Mouse (Mus musculus) hindbrain, embryonic 11.5 days (tissue): Measurements from ENCODE around the gene Camta1. TPM values are rescaled to one million over a fixed set of nuclear protein-coding genes. Genes with fewer than 3 reads are reported as not detected.
A peak's percentile ranks its signal among the peaks of the same experiment; 100 is the strongest.

Experiments used
- ATAC-seq: fragments of 200-750 bp; cut with Nextera tagmentation; 2 replicates; pipeline ENCODE4 v1.8.0; 2017; ENCODE audit warnings: mild to moderate bottlenecking, moderate TSS enrichment, moderate library complexity; ENCODE audit not compliant: low FRiP score
- DNase-seq: peaks from one replicate; pipeline ENCODE4 v3.0.0-alpha.2; 2015; ENCODE audit warnings: low spot score
- H3K27ac ChIP-seq: fragments of 300-500 bp; sonication (generic); 2 replicates; pipeline ENCODE4 v1.5.1; 2014; ENCODE audit warnings: mild to moderate bottlenecking, low read depth, low read length
- H3K27me3 ChIP-seq: fragments of 300-500 bp; sonication (generic); 2 replicates; pipeline ENCODE4 v1.6.1; 2014; ENCODE audit warnings: mild to moderate bottlenecking, low read length, moderate library complexity, mixed read lengths; ENCODE audit not compliant: control insufficient read depth, insufficient read depth
- H3K36me3 ChIP-seq: fragments of 300-500 bp; sonication (generic); 2 replicates; pipeline ENCODE4 v1.6.1; 2014; ENCODE audit warnings: mild to moderate bottlenecking, low read length, moderate library complexity, mixed read lengths; ENCODE audit not compliant: control insufficient read depth, insufficient read depth
- H3K4me1 ChIP-seq: fragments of 300-500 bp; sonication (generic); replicated peaks from 2 replicates; pipeline ENCODE4 v1.6.1; 2014; ENCODE audit warnings: low read length, mixed read lengths; ENCODE audit not compliant: control insufficient read depth, insufficient read depth
- H3K4me2 ChIP-seq: fragments of 300-500 bp; sonication (generic); replicated peaks from 2 replicates; pipeline ENCODE4 v1.6.1; 2014; ENCODE audit warnings: mild to moderate bottlenecking, low read depth, low read length
- H3K4me3 ChIP-seq: fragments of 300-500 bp; sonication (generic); 2 replicates; pipeline ENCODE4 v1.5.1; 2014; ENCODE audit warnings: low read depth, low read length
- H3K9ac ChIP-seq: fragments of 300-500 bp; sonication (generic); 2 replicates; pipeline ENCODE4 v1.6.1; 2014; ENCODE audit warnings: low read depth, low read length
- H3K9me3 ChIP-seq: fragments of 300-500 bp; sonication (generic); 2 replicates; pipeline ENCODE4 v1.6.1; 2016; ENCODE audit warnings: low read length; ENCODE audit not compliant: control insufficient read depth
- WGBS: fragments of 180-500 bp; shearing (Covaris S2); extraction: QIAGEN DNeasy Blood & Tissue Kit; methylation state at CpG from one replicate; pipeline ENCODE4 v1.1.7; 2014; 5-methylcytosine and 5-hydroxymethylcytosine counted together
- polyA plus RNA-seq: library from polyadenylated mRNA; unstranded; fragments of >200 nt; fragmentation: Nextera tagmentation; extraction: Ambion mirVana; gene quantifications from 2 replicates; pipeline ENCODE4 v1.2.1, GENCODE M21; 2014

The Camta1 gene
- polyA plus RNA-seq, 1 experiment from 2014 or later, result 130 TPM

DNA sequence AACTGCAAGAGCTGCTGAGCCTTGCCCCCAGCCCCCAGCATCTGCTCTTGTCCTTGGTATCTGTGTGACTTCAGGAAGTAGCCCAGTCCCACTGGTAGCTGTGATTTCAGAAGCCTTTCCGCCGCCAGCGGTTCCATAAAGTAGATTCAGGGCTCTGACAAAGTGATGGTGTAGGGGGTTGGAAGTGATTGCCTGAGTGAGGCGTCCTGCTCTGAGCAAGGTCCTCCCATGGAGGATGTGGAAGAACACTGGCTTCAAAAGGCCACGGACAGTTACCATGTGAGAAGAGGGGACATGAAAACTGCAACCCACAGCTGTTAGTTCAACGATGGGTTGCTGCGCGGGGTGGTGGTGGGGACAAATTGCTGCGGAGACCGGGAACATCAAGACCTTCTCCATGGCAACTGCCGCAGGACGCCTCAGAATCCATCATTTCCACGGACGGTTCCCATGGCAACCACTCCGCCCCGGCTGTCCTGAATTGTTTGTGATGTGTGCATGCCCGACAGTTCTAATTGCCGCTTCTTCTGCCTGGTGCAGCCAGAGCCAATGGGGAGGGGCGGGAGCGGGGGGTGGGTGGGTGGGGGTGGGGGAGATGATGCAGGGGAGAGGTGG is 721.2 kb downstream of the Camta1 start:
- Histone ChIP-seq H3K4me2 (peak overlapping the region; percentile 38), H3K36me3 (no peaks in the 10 kb centered on the region), H3K27me3 (peaks cover 2% of the 10 kb centered on the region; the same call in 1 of the 2 replicates), H3K9me3 (peaks cover 3% of the 10 kb centered on the region; the same call in 1 of the 2 replicates), H3K4me1 (peaks cover 28% of the 10 kb centered on the region), H3K27ac (peak overlapping the region; percentile 97), H3K9ac (peak overlapping the region; percentile 52), H3K4me3 (0 out of 2 replicates have a peak overlapping the region, but pooled peaks have one; percentile 8)
- peak; percentile 96 for DNase-seq
- ATAC-seq, result peak; percentile 83
- WGBS, result 5% methylated on average over 20 of the region's 20 CpGs

DNA sequence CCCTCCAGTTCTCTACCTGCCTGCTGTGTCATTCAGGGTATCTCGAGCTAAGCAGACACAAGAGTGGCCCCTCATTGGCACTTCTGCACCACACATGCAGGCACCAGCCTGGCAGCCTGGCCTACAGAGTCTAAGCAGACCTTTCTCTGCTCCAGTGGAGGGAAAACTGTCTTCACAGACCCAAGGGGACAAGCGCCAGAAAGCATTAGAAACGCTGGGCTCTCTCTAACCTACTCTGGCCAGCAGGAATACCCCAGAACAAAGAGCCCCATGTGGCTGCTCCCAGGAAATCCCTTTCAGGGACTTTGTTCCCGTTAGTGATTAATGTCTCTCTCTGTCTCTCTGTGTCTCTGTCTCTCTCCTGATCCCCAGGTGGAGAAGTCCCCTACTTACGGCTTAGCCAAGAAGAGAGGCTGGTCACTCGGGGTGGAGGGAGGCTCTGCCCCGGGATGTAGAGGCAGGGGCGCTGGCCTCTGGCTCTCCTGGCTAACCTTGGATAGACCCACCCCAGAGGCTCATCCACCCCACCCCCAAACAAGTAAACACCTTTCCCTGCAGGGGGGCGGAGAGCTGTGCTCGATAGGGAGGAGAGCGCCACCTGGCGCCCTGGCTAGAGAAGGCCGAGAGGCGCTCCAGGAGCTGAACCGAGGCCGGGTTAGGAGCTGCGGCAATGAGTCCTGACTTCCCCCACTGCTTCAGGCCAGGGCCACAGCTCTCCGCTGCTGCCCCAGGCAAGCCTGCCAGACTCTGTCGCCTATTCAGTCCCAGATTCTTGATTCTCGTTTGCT is 722.4 kb downstream of the Camta1 start:
- Histone ChIP-seq H3K4me2 (peak overlapping the region; percentile 38), H3K9ac (peak overlapping the region; percentile 52), H3K4me1 (peaks cover 28% of the 10 kb centered on the region), H3K36me3 (no peaks in the 10 kb centered on the region), H3K4me3 (0 out of 2 replicates have a peak overlapping the region, but pooled peaks have one; percentile 3), H3K27ac (peak overlapping the region; percentile 97), H3K9me3 (no peaks in the 10 kb centered on the region), H3K27me3 (peaks cover 2% of the 10 kb centered on the region; the same call in 1 of the 2 replicates)
- peak; percentile 92 for DNase-seq
- peak; percentile 19 for ATAC-seq
- 4% methylated on average over 20 of the region's 20 CpGs for WGBS

DNA sequence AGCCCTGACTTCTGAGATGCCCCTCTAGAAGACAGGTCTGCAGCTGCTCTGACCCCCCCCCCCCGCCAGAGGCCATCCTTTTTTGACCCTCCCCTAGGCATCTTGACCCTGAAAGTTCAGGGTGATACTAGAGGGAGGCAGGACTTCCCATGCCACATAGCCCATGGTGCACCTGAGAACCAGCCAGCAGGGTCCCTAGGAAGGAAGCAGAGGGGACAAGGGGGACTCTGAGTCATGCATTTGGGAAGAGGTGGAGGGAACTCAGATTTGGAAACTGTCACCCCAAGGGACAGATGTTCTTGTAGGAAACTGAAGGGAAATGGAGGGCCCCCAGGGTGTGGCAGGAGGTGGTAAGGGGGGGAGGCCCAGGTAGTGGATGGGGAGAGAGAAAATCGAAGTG is 723.1 kb downstream of the Camta1 start:
- Histone ChIP-seq H3K9me3 (no peaks in the 10 kb centered on the region), H3K27me3 (peaks cover 2% of the 10 kb centered on the region; the same call in 1 of the 2 replicates), H3K9ac (no peak overlapping the region), H3K4me3 (no peak overlapping the region), H3K4me1 (peaks cover 28% of the 10 kb centered on the region), H3K4me2 (peak overlapping the region; percentile 17; the same call in 1 of the 2 replicates), H3K27ac (peak overlapping the region; percentile 97; the same call in 1 of the 2 replicates), H3K36me3 (no peaks in the 10 kb centered on the region)
- ATAC-seq (no peak), DNase-seq (no peak)
- 38% methylated on average over 2 of the region's 2 CpGs for WGBS

DNA sequence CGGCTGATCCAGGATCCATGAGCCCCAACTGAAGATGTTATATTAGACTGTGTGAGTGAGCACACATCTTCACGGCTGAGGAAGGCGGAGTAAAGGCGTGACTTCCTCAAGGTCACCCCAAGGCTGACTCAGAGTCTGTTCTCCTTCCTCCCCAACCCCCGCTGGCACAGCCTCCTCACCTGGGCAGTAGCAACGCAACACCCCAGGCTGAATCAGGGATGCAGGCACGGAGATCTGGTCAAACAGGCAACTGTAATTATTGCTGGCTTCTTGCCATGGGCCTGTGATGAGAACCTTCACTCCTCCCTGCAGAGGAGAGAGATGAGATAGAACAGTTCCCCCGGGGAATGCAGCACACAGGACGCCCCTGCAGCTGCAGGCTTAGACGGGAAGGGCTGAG is 723.5 kb downstream of the Camta1 start:
- Histone ChIP-seq H3K36me3 (no peaks in the 10 kb centered on the region), H3K4me1 (peaks cover 28% of the 10 kb centered on the region), H3K4me3 (no peak overlapping the region), H3K27ac (0 out of 2 replicates have a peak overlapping the region, but pooled peaks have one; percentile 97), H3K4me2 (peak overlapping the region; percentile 17), H3K9me3 (no peaks in the 10 kb centered on the region), H3K9ac (no peak overlapping the region), H3K27me3 (peaks cover 2% of the 10 kb centered on the region; the same call in 1 of the 2 replicates)
- no peak for ATAC-seq
- 43% methylated on average over 10 of the region's 10 CpGs for WGBS
- no peak for DNase-seq

DNA sequence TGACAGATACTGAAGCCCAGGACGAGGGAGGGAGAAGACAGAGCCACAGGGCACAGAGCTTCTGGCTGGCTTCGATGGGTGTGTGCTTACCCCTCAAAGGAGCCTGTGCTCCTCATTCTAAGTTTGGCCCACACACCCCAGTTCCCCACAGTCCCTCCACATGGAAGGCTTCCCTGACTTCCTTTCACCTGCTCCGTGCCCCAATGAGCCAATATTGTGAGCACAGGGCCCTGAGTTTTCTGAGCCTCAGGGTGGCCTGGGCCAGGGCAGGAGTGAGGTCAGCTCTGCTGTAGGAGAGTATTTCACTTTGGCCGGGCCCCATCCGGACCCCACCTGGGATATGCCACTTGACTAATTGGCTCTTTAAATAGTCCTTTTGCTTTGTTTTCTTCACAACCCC is 724.0 kb downstream of the Camta1 start:
- no peaks in the 10 kb centered on the region for H3K36me3 ChIP-seq
- H3K27me3 ChIP-seq, result peaks cover 2% of the 10 kb centered on the region; the same call in 1 of the 2 replicates
- H3K27ac ChIP-seq, result no peak overlapping the region
- 58% methylated on average over 5 of the region's 5 CpGs for WGBS
- H3K4me1 ChIP-seq, result peaks cover 28% of the 10 kb centered on the region
- no peak overlapping the region for H3K4me3 ChIP-seq
- DNase-seq (no peak), ATAC-seq (no peak)
- no peaks in the 10 kb centered on the region for H3K9me3 ChIP-seq
- peak overlapping the region; percentile 26 for H3K4me2 ChIP-seq
- no peak overlapping the region for H3K9ac ChIP-seq

DNA sequence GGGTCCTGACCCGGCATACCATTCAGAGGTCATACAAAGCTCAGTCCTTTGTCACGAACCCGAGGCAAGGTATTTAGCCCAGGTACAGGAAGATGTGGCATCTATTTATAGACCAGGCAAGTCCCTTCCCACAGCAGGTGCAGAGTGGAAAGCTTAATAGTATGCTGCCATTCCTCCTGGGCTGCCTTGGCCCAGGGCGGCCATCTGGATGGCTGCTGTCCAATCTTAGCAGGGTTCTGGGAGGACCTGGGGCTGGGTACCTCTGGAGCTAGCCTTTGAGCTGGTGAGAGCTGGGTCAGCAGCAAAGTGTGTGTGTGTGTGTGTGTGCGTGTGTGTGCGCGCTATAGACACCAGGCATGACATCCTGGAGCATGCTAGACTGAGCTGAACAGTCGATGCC is 726.2 kb downstream of the Camta1 start:
- ATAC-seq, result no peak
- no peak overlapping the region for H3K27ac ChIP-seq
- no peak for DNase-seq
- no peak overlapping the region for H3K4me3 ChIP-seq
- H3K9me3 ChIP-seq, result no peaks in the 10 kb centered on the region
- no peaks in the 10 kb centered on the region for H3K36me3 ChIP-seq
- H3K9ac ChIP-seq, result no peak overlapping the region
- no peak overlapping the region for H3K4me2 ChIP-seq
- H3K27me3 ChIP-seq, result peaks cover 2% of the 10 kb centered on the region; the same call in 1 of the 2 replicates
- 83% methylated on average over 8 of the region's 8 CpGs for WGBS
- peaks cover 22% of the 10 kb centered on the region for H3K4me1 ChIP-seq

DNA sequence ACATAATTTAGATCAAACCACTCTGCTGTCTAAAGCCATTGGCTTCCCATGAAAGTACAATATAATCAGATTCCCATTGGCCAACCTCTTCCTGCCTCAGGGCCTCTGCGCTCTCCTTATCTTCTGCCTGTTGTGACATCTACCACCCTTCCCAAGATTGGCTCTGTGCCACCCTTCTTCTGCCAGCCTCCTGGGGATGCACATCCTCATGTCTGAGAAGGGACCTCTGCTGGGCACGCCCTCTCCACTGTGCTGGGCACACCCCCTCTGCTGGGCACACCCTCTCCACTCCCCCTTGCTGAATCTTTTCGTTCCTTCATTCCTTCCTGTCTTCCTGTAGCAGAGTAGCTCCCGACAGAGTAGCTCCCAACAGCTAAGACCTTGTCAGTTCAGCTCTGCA is 727.9 kb downstream of the Camta1 start:
- Histone ChIP-seq H3K27me3 (peaks cover 2% of the 10 kb centered on the region; the same call in 1 of the 2 replicates), H3K4me1 (peaks cover 16% of the 10 kb centered on the region), H3K4me3 (no peak overlapping the region), H3K36me3 (no peaks in the 10 kb centered on the region), H3K9me3 (no peaks in the 10 kb centered on the region), H3K9ac (no peak overlapping the region), H3K4me2 (no peak overlapping the region), H3K27ac (no peak overlapping the region)
- no peak for DNase-seq
- WGBS, result 77% methylated on average over 4 of the region's 4 CpGs
- no peak for ATAC-seq

DNA sequence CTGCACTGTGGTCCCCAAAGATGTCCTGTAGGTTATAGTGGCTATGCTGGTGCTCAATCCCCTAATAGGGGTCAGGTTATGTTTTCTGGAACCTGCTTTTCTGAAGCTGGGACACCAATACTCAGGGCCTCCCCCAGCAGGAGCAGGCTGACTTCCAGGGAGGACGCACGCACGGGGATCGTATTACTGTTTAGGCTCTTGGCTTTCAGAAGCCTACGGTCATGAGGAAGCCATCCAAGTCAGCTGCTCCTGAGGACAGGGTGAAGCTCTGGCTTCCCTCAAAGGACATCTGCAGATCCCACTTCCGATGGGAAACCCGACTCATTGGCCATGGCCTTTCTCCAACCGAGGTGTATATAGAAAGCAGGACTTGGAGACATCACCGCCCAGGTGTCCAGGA is 729.2 kb downstream of the Camta1 start:
- ATAC-seq (no peak), DNase-seq (no peak)
- Histone ChIP-seq H3K27me3 (no peaks in the 10 kb centered on the region; the same call in 1 of the 2 replicates), H3K36me3 (no peaks in the 10 kb centered on the region), H3K27ac (no peak overlapping the region), H3K4me3 (no peak overlapping the region), H3K4me1 (peaks cover 11% of the 10 kb centered on the region), H3K4me2 (no peak overlapping the region), H3K9me3 (no peaks in the 10 kb centered on the region), H3K9ac (no peak overlapping the region)
- 74% methylated on average over 9 of the region's 9 CpGs for WGBS
